Mouse (Mus musculus) T-helper 2 cell (primary cell): Measurements from ENCODE around the gene Dnajc13.

Experiments used
- in situ Hi-C: fragments of 300-600 bp; cut with MboI, MseI; formaldehyde crosslinking; loops from one replicate; pipeline ENCODE4 v1.15.1; 2025; ENCODE audit warnings: high pct_unique_total_duplicates

Gene Dnajc13

GRCm38 (mm10) chr9:104126833-104127232, 135.9 kb downstream of the Dnajc13 start, which contains the start of gene Ackr4:
TSS of gene Ackr4 (minus strand) at chr9:104126933.
- in situ Hi-C loops = no loop called here

DNA sequence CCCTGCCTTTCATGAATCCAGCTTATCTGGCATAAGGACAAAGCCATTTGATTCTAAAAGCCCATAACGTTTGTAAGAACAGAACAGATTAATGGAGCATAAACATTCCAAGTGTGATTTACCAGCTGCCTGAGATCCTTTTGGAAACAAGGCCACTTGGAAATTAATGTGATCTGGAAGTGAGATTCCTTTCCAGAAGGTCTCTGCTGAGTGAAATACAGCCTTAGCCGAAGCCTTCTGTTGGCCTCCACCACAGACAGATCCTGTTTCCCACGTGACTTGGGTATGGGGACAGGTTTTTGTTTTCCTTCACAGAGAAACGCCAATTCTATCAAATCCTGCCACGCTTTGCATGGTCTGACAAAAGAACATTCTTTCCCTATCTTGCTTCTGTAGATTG, 139.1 kb downstream of the Dnajc13 start:
- in situ Hi-C loops = no loop called here

DNA sequence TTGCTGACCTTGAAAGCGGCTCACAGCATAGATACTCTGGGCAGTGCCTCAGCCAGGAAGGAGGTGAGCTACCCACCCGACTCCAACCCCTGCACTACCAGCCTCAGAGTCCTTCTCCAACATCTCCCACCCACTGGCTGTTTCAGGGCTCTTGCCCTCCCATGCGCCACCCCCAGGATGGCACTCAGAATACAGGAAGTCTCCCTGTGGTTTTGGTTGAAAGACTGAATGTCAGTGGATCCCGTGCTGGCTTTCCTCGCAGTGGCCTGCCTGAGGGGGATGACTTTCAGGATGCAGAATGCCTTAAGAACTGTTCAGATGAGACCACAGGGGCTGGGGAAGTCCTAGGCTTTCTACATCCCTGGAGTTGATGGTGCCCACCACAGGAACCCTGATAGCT, 139.6 kb downstream of the Dnajc13 start:
- in situ Hi-C loops = no loop called here

GRCm38 (mm10) chr9:104109151-104109550, 153.6 kb downstream of the Dnajc13 start:
- in situ Hi-C loops = no loop called here

GRCm38 (mm10) chr9:104108571-104109143, 154.1 kb downstream of the Dnajc13 start:
- in situ Hi-C loops = no loop called here

GRCm38 (mm10) chr9:104107482-104107881, 155.2 kb downstream of the Dnajc13 start:
- in situ Hi-C loops = no loop called here

- in situ Hi-C loops = no loop called here
These were observed 155.8 kb downstream of the Dnajc13 start for GRCm38 (mm10) chr9:104106930-104107329.

- in situ Hi-C loops = no loop called here
These were observed 157.7 kb downstream of the Dnajc13 start for GRCm38 (mm10) chr9:104104986-104105385.

- in situ Hi-C loops = no loop called here
These were observed 159.8 kb downstream of the Dnajc13 start for GRCm38 (mm10) chr9:104102901-104103300.

- in situ Hi-C loops = no loop called here
These were observed 160.4 kb downstream of the Dnajc13 start for GRCm38 (mm10) chr9:104102301-104102700.

- in situ Hi-C loops = no loop called here
These were observed 161.3 kb downstream of the Dnajc13 start for GRCm38 (mm10) chr9:104101458-104101857.
